9 mouse cellular contexts compared by ENCODE assay signal in the genomic region with DNA sequence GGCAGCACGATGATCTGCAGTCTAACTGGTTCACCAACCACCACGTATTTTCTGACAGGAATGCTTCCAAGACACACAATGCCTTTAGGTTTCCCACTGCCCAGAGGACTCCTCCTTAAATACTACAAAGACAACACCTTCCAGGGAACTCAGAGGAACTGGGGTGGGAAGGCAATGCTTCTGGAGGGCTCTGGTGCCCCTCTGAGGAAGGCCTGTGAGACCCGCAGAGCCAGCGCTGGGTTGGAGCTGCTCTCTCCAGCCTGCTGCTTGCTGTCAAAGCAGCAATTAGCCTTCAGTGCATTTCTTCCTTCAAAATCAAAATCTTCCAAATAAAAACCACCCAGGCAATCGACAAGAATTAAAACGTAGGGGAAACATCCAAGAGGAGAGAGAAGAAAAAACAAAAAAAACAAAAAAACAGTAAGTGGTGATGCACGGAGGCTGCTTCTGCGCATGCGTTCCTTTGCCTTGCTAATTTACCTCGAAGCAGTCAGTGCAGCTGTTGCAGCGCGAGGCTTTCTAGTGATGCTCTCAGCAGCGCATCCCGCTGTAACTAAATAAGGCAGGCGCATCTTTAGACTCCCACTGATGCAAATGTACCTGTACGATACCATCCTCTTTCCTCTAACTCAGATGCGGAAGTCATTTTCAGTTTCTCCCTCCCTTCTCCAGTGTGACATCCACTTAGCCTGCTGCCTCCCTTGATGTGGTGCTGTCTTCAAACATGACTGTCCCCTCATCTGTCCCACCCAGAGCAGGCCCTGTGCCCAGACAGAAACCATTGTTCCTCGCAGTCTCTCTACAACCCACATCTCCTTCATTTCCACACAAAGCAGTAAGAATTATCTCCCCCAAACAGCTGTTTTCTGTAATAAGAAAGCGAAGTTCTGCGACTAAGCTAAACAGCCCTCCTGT. TPM values are rescaled to one million over a fixed set of nuclear protein-coding genes. Genes with fewer than 3 reads are reported as not detected.
DNase-seq lines count a peak whose midpoint lies in the region; ATAC-seq lines count a peak whose summit lies in the region.
"Had no signal": no experiment of that assay in that cellular context is flagged by ENCODE, and none has a peak within 500 bp of the region (broad histone marks: within the 10 kb centered on the region; RNA-seq: fewer than 3 reads in every experiment).

No protein-coding gene starts in this region.

- intact Hi-C loops in left cerebral cortex, postnatal 4 days (cut with DNase I), result loop anchor here (5.0 kb wide), 1 partner anchor 62 kb away; no protein-coding TSS in a partner anchor
- intact Hi-C loops in heart, postnatal 10 days (cut with DNase I), result no loop called here

- WGBS in forebrain, embryonic 14.5 days, result 45% methylated on average over 20 of the region's 20 CpGs
- 53% methylated on average over 20 of the region's 20 CpGs for WGBS in intestine, embryonic 16.5 days

- H3K4me2 ChIP-seq in forebrain, embryonic 14.5 days (ENCODE audit: low read length), result 0 out of 2 replicates have a peak overlapping the region, but pooled peaks have one; percentile 0
- no peak overlapping the region for H3K4me2 ChIP-seq in intestine, embryonic 16.5 days (ENCODE audit: low read depth, low read length)

- no peaks in the 10 kb centered on the region for H3K9me3 ChIP-seq in forebrain, embryonic 14.5 days (replicated peaks; ENCODE audit: control insufficient read depth, low read length)
- no peaks in the 10 kb centered on the region for H3K9me3 ChIP-seq in intestine, embryonic 16.5 days (ENCODE audit: control insufficient read depth, low read length)

- no peak overlapping the region for H3K9ac ChIP-seq in forebrain, embryonic 14.5 days (ENCODE audit: low read length)
- no peak overlapping the region for H3K9ac ChIP-seq in intestine, embryonic 16.5 days (ENCODE audit: low read depth, low read length)

- no peaks in the 10 kb centered on the region for H3K4me1 ChIP-seq in forebrain, embryonic 14.5 days (ENCODE audit: control insufficient read depth, insufficient read depth, low read length)
- no peaks in the 10 kb centered on the region for H3K4me1 ChIP-seq in intestine, embryonic 16.5 days (ENCODE audit: control insufficient read depth, insufficient read depth, low read length)

- no peaks in the 10 kb centered on the region for H3K27me3 ChIP-seq in forebrain, embryonic 14.5 days (replicated peaks; ENCODE audit: control insufficient read depth, insufficient read depth, low read length)
- H3K27me3 ChIP-seq in intestine, embryonic 16.5 days (replicated peaks; ENCODE audit: control insufficient read depth, insufficient read depth, low read length), result no peaks in the 10 kb centered on the region

- no peak overlapping the region for H3K4me3 ChIP-seq in forebrain, embryonic 14.5 days (ENCODE audit: low read depth, low read length)
- no peak overlapping the region for H3K4me3 ChIP-seq in intestine, embryonic 16.5 days (ENCODE audit: low read length)

- DNase-seq in cerebellum, postnatal 14 days, result peak; percentile 18 to 32
- DNase-seq in cerebellum, adult 9-10 months, result no peak
- peak; percentile 85 for DNase-seq in forebrain, embryonic 14.5 days (ENCODE audit: low spot score)
- DNase-seq in left cerebral cortex, postnatal 4 days, result peak; percentile 25
- DNase-seq in retina, postnatal 1 day, result peak; percentile 64
- DNase-seq in gastrocnemius, postnatal 10 days, result no peak
- DNase-seq in heart, postnatal 10 days, result no peak

- H3K27ac ChIP-seq in forebrain, embryonic 14.5 days (ENCODE audit: low read depth, low read length), result no peak overlapping the region
- H3K27ac ChIP-seq in intestine, embryonic 16.5 days (ENCODE audit: low read length), result no peak overlapping the region

- ATAC-seq in forebrain, embryonic 14.5 days, result peak; percentile 34; the same call in 1 of the 2 replicates
- ATAC-seq in intestine, embryonic 16.5 days, result no peak

- no peaks in the 10 kb centered on the region for H3K36me3 ChIP-seq in forebrain, embryonic 14.5 days (ENCODE audit: control insufficient read depth, insufficient read depth, low read length)
- no peaks in the 10 kb centered on the region for H3K36me3 ChIP-seq in intestine, embryonic 16.5 days (ENCODE audit: control insufficient read depth, insufficient read depth, low read length)

RNA-seq across cellular contexts. Expression of a gene that starts 34.7 kb away (rescaled TPM):
- polyA plus RNA-seq in forebrain, embryonic 14.5 days (2014; fragmentation: Nextera tagmentation; extraction: Ambion mirVana), result not detected in 2 replicates
- under 1 TPM; 0.16 to 0.18 TPM for total RNA-seq in left cerebral cortex, postnatal 4 days (2021)
- total RNA-seq in gastrocnemius, postnatal 10 days (2021), result not detected
- not detected in 2 replicates for polyA plus RNA-seq in intestine, embryonic 16.5 days (2015; fragmentation: Nextera tagmentation; extraction: Ambion mirVana)
- total RNA-seq in heart, postnatal 10 days (2021), result not detected
- total RNA-seq: hematopoietic stem cell, adult 5-6 weeks had no signal

RNA-seq across cellular contexts. Expression of a gene that starts 42.2 kb away (rescaled TPM):
- polyA plus RNA-seq in forebrain, embryonic 14.5 days (2014; fragmentation: Nextera tagmentation; extraction: Ambion mirVana), result 0.24 and 0.32 TPM in 2 replicates
- under 1 TPM; 0.32 to 0.34 TPM for total RNA-seq in left cerebral cortex, postnatal 4 days (2021)
- total RNA-seq in gastrocnemius, postnatal 10 days (2021), result under 1 TPM; 0.40 to 0.54 TPM
- 0.47 and 0.86 TPM in 2 replicates for polyA plus RNA-seq in intestine, embryonic 16.5 days (2015; fragmentation: Nextera tagmentation; extraction: Ambion mirVana)
- total RNA-seq in heart, postnatal 10 days (2021), result 1 to 10 TPM; 1.6 to 2.0 TPM

Comparison
In these comparisons a context has a peak if more than half of its experiments do, and no peak if none do; other contexts are left out.
1. DNase-seq: peak in cerebellum, postnatal 14 days (2 of 2), forebrain, embryonic 14.5 days (single experiment), left cerebral cortex, postnatal 4 days (single experiment) and retina, postnatal 1 day (single experiment); none in cerebellum, adult 9-10 months (single experiment), gastrocnemius, postnatal 10 days (single experiment) and heart, postnatal 10 days (0 of 2).